Mouse (Mus musculus) cerebral cortex, adult 2 months (tissue): ENCODE measurements around the gene Zfp874a.

ENCODE experiments used
- WGBS: fragments of 180-500 bp; shearing (Covaris S2); methylation state at CpG from one replicate; pipeline ENCODE4 v1.1.7; 2018; 5-methylcytosine and 5-hydroxymethylcytosine counted together

Gene Zfp874a

GRCm38 (mm10) chr13:67375050-67375911, 76.1 kb downstream of the Zfp874a start, which contains the start of the genes Gm28041 and Zfp456:
Gene Gm28041 (minus strand): TSS chr13:67375733.
Gene Zfp456 (minus strand): TSS chr13:67375810.
- 21% methylated on average over 15 of the region's 15 CpGs for WGBS
